Mouse (Mus musculus): ENCODE data around the gene Hbs1l. TPM values are rescaled to one million over a fixed set of nuclear protein-coding genes. Genes with fewer than 3 reads are reported as not detected.
"Not testable (repeated sequence)": the region's sequence is repeated elsewhere in the genome, so short reads cannot be mapped to it uniquely, and the experiment has no call there.

The Hbs1l gene
- polyA plus RNA-seq, 1 experiment from 2014 or later: 111 TPM

DNA sequence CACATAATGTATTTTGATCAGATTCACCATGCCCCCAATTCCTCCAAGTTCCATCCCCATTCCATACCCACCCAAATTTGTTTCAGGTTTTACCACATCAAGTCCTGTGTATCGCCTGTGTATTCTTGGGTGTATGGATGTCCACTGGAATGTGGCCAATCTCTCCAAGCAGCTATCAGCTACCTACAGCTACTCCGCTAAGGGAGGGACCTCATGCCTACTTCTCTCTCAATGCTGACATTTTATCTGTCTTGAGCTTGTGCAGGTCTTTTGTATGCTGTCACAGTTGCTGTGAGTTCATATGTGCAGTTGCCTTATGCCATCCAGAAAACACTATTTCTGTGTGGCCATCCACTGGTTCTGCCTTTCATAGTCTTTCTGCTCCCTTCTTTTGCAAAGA lies 97.6 kb downstream of the Hbs1l start:
- no peaks in the 10 kb centered on the region for H3K27me3 ChIP-seq
- H3K27ac ChIP-seq: no peak overlapping the region
- H3K9me3 ChIP-seq: no peaks in the 10 kb centered on the region
- no peak for ATAC-seq (ENCODE audit: insufficient number of reproducible peaks, insufficient read depth, low FRiP score, low TSS enrichment)
- H3K4me2 ChIP-seq (replicated peaks): no peak overlapping the region
- H3K4me3 ChIP-seq: no peak overlapping the region
- no peaks in the 10 kb centered on the region for H3K4me1 ChIP-seq
- H3K36me3 ChIP-seq: no peaks in the 10 kb centered on the region
- 93% methylated on average over 2 of the region's 2 CpGs for WGBS
- H3K9ac ChIP-seq: no peak overlapping the region

DNA sequence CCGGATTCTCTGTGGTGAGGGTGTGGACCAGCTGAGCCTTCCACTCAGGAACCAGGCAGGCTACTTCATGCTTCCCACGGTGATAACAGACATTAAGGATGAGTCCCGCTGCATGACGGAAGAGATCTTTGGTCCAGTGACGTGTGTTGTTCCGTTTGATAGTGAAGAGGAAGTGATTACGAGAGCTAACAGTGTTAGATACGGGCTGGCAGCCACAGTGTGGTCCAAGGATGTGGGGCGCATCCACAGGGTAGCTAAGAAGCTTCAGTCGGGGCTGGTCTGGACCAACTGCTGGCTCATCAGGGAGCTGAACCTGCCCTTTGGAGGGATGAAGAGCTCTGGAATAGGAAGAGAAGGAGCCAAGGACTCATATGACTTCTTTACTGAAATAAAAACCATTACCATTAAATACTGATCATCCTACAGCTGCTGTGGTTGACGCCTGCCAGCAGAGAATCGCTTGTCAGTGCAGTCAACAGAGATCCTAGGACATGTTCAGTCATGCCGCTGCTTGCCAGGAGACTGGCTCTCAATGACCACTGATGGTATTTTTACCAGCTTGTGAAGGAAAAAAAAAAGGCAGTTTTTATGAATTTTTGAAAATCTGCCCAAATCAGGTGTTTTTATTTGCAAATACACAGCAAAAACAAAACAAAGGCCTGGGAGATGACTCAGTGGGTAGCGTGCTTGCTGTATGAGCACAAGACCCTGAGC lies 99.8 kb downstream of the Hbs1l start:
- Histone ChIP-seq H3K27ac (no peak overlapping the region), H3K9ac (no peak overlapping the region), H3K4me2 (replicated peaks) (no peak overlapping the region), H3K4me1 (no peaks in the 10 kb centered on the region), H3K4me3 (no peak overlapping the region), H3K9me3 (no peaks in the 10 kb centered on the region), H3K36me3 (no peaks in the 10 kb centered on the region), H3K27me3 (no peaks in the 10 kb centered on the region)
- WGBS: 88% methylated on average over 14 of the region's 14 CpGs
- no peak for ATAC-seq (ENCODE audit: insufficient number of reproducible peaks, insufficient read depth, low FRiP score, low TSS enrichment)

DNA sequence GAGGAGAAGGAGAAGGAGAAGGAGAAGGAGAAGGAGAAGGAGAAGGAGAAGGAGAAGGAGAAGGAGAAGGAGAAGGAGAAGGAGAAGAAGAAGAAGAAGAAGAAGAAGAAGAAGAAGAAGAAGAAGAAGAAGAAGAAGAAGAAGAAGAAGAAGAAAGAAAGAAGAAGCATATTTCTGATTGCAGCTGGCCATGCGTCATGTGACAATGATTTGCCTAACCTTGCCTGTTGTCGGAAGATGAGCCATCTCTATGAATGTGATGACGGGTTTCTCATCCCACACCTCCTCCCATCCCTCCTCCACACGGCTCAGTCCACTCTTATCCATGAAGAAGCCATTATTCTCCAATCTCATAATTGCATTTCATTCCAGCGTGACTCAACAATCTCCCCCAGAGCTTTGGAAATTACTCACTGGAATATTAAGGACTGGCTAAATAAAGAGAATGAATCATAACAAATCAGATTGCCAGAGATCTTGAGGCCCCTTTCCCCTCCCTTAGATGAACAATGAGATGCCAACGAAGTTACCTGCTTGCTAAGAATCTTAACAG lies 103.2 kb downstream of the Hbs1l start:
- H3K4me2 ChIP-seq (replicated peaks); H3K9me3 ChIP-seq; H3K4me1 ChIP-seq; ATAC-seq (ENCODE audit: insufficient number of reproducible peaks, insufficient read depth, low FRiP score, low TSS enrichment); H3K9ac ChIP-seq; H3K27me3 ChIP-seq; H3K27ac ChIP-seq; H3K36me3 ChIP-seq; H3K4me3 ChIP-seq: not testable (repeated sequence)
- WGBS: 78% methylated on average over 6 of the region's 6 CpGs

DNA sequence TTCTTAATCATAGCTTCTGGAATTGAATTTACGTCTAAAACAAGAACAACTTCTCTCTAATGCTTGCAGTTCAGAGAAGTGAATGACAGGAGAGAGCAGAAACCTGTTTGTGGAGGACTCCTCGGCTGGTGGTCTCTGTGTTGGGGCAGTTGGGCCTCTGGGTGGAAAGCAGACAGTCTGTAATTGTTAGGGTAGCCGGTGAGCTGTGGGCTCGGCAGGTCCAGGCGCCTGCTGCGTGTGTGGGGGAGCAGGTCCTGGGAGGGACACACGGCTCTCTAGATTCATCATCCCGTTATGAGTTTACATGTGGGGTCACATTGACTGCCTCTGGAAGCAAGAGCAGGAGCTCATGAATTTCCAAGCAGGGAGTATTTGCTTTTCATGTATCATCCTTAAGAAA lies 103.8 kb downstream of the Hbs1l start:
- H3K4me3 ChIP-seq: no peak overlapping the region
- no peaks in the 10 kb centered on the region for H3K36me3 ChIP-seq
- ATAC-seq (ENCODE audit: insufficient number of reproducible peaks, insufficient read depth, low FRiP score, low TSS enrichment): no peak
- H3K4me2 ChIP-seq (replicated peaks): no peak overlapping the region
- H3K4me1 ChIP-seq: peaks cover 5% of the 10 kb centered on the region; the same call in 1 of the 2 replicates
- H3K9ac ChIP-seq: no peak overlapping the region
- H3K9me3 ChIP-seq: no peaks in the 10 kb centered on the region
- H3K27me3 ChIP-seq: no peaks in the 10 kb centered on the region
- no peak overlapping the region for H3K27ac ChIP-seq
- 56% methylated on average over 8 of the region's 8 CpGs for WGBS

DNA sequence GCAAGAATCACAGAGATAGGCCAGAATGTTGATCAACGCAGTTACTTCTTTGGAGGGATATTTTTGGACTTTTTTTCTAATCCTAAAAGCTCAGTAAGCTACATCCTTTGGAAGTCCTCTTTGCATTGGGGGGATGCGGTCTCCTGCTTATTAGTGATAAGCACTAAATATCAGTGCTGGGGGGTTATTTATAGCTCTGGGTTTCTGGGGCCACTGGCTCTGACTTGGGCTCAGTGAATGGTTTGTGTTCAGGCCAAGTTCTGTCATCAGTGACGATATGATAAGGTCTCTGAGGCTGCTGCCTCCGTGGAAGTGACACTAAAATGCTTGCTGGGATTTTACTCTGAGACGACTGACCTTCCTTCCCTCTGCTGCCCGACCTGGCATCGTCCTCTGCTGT lies 104.3 kb downstream of the Hbs1l start:
- Histone ChIP-seq H3K27me3 (no peaks in the 10 kb centered on the region), H3K36me3 (no peaks in the 10 kb centered on the region), H3K4me3 (no peak overlapping the region), H3K4me1 (peaks cover 5% of the 10 kb centered on the region; the same call in 1 of the 2 replicates), H3K9ac (no peak overlapping the region), H3K9me3 (no peaks in the 10 kb centered on the region), H3K4me2 (replicated peaks) (no peak overlapping the region), H3K27ac (no peak overlapping the region)
- no peak for ATAC-seq (ENCODE audit: insufficient number of reproducible peaks, insufficient read depth, low FRiP score, low TSS enrichment)
- 68% methylated on average over 7 of the region's 7 CpGs for WGBS

DNA sequence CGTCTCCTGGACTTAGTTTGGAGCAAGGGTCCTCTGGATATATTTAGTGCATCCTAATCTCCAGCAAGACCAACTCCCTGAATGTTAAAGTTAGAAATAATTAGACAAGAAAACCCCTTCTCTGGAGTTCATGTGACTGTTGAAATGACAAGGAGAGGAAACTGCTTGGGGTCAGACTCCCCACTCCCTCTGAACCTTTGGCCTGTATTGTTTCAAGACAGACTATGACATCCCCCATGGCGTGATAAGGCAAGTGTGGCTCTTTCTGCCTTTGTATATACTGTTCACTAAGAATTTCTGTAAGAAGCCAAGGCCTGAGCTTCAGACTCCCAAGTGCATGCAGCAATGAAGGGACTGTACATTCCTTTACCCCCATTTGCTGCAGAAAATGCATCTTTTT lies 104.7 kb downstream of the Hbs1l start:
- peaks cover 5% of the 10 kb centered on the region; the same call in 1 of the 2 replicates for H3K4me1 ChIP-seq
- H3K27ac ChIP-seq: no peak overlapping the region
- WGBS: 61% methylated on average over 2 of the region's 2 CpGs
- H3K36me3 ChIP-seq: no peaks in the 10 kb centered on the region
- no peak overlapping the region for H3K4me2 ChIP-seq (replicated peaks)
- H3K9ac ChIP-seq: no peak overlapping the region
- H3K27me3 ChIP-seq: no peaks in the 10 kb centered on the region
- no peak for ATAC-seq (ENCODE audit: insufficient number of reproducible peaks, insufficient read depth, low FRiP score, low TSS enrichment)
- no peak overlapping the region for H3K4me3 ChIP-seq
- H3K9me3 ChIP-seq: no peaks in the 10 kb centered on the region

DNA sequence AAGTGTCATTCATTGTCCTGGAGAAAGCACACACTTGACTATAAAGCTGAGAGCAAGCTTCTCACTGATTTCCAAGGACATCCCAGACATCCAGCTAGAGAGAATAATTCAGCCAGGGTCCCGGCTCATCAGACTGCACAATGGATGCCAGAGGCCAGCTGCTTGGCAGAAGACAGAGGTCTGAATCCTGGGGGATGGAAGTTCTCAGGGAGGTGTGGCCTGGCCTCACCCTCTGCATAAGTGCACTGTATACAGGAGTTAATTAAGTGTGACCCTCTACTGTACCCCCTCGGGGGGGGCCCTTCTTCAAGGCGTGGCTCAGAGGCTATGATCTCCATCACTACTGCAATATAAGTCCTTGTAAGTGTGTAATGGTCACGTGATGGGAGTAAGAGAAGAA lies 105.5 kb downstream of the Hbs1l start:
- no peak for ATAC-seq (ENCODE audit: insufficient number of reproducible peaks, insufficient read depth, low FRiP score, low TSS enrichment)
- no peak overlapping the region for H3K4me2 ChIP-seq (replicated peaks)
- WGBS: 61% methylated on average over 4 of the region's 4 CpGs
- no peaks in the 10 kb centered on the region for H3K9me3 ChIP-seq
- H3K9ac ChIP-seq: no peak overlapping the region
- H3K27me3 ChIP-seq: no peaks in the 10 kb centered on the region
- H3K27ac ChIP-seq: no peak overlapping the region
- no peak overlapping the region for H3K4me3 ChIP-seq
- H3K36me3 ChIP-seq: no peaks in the 10 kb centered on the region
- peaks cover 5% of the 10 kb centered on the region; the same call in 1 of the 2 replicates for H3K4me1 ChIP-seq

DNA sequence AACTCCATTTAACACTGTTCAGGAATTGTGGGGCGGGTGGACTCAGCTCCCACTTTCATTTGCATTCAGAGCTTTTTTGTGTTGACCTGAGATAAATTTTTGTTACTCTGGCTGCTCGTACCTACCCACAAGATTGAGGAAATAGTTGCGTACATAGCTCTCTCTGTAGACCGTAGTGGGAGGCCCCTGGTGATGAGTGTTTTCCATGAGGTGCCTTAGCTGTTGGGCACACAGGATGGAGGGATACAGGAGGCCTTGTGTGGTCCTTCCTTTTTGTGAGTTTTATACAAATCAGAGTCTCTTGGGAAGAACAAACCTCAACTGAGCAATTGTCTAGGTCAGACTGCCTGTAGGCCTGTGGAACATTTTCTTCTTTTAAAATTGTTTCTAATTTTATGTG lies 109.0 kb downstream of the Hbs1l start:
- Histone ChIP-seq H3K4me1 (peaks cover 5% of the 10 kb centered on the region; the same call in 1 of the 2 replicates), H3K9ac (no peak overlapping the region), H3K27me3 (no peaks in the 10 kb centered on the region), H3K4me3 (no peak overlapping the region), H3K9me3 (no peaks in the 10 kb centered on the region), H3K27ac (no peak overlapping the region), H3K4me2 (replicated peaks) (no peak overlapping the region), H3K36me3 (no peaks in the 10 kb centered on the region)
- 87% methylated on average over 4 of the region's 4 CpGs for WGBS
- ATAC-seq (ENCODE audit: insufficient number of reproducible peaks, insufficient read depth, low FRiP score, low TSS enrichment): no peak

DNA sequence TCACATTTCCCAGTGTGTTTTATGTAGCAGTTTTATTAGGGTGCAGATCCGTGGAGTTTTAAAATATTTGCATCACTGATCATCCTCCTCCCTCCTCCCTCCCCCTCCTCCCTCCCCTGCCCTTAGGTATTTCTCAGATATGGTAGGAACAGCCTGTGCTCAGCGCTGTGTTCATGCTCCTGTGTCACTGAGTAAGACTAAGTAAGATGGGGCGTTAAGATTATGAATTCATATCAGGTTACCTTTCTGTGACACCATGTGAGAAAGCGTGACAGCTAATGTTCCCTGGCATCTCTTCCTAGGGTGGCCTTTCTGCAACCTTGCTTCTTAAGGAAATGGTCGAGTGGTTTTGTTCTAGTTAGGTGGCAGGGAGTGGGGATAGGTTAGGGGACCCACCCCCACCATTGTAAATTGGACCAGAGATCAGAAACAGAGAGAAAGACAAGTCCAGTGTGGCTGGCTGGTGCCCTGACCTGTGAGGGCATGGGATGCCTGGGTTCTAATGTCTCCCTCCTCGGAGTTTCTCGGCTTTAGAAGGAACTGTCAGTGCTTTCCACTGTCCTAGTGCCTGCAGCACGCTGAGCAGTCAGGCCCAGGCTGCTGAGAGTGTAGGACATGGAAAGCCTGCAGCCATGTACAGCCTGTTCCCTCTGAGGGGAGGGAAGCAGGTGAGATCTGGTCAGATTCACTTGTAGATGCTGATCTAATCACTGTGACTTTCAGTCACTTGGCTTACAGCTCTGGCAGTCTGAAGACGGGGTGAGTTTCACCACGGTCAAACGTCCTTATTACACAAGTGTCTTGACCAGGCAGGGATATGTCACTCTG lies 110.1 kb downstream of the Hbs1l start:
- Histone ChIP-seq H3K4me3 (no peak overlapping the region), H3K9ac (no peak overlapping the region), H3K4me2 (replicated peaks) (no peak overlapping the region), H3K27me3 (no peaks in the 10 kb centered on the region), H3K4me1 (peaks cover 5% of the 10 kb centered on the region; the same call in 1 of the 2 replicates), H3K27ac (no peak overlapping the region), H3K9me3 (no peaks in the 10 kb centered on the region), H3K36me3 (no peaks in the 10 kb centered on the region)
- ATAC-seq (ENCODE audit: insufficient number of reproducible peaks, insufficient read depth, low FRiP score, low TSS enrichment): no peak
- 78% methylated on average over 11 of the region's 11 CpGs for WGBS

- H3K27me3 ChIP-seq: no peaks in the 10 kb centered on the region
- no peaks in the 10 kb centered on the region for H3K9me3 ChIP-seq
- H3K36me3 ChIP-seq: no peaks in the 10 kb centered on the region
- no peaks in the 10 kb centered on the region for H3K4me1 ChIP-seq
- no peak overlapping the region for H3K4me2 ChIP-seq (replicated peaks)
- no peak for ATAC-seq (ENCODE audit: insufficient number of reproducible peaks, insufficient read depth, low FRiP score, low TSS enrichment)
- no peak overlapping the region for H3K27ac ChIP-seq
- H3K9ac ChIP-seq: no peak overlapping the region
- WGBS: 82% methylated on average over 5 of the region's 5 CpGs
- no peak overlapping the region for H3K4me3 ChIP-seq
Observed at GRCm38 (mm10) chr10:21410711-21411110, 114.9 kb downstream of the Hbs1l start.

GRCm38 (mm10) chr10:21411621-21412205 lies 115.9 kb downstream of the Hbs1l start:
- no peaks in the 10 kb centered on the region for H3K36me3 ChIP-seq
- ATAC-seq (ENCODE audit: insufficient number of reproducible peaks, insufficient read depth, low FRiP score, low TSS enrichment): no peak
- WGBS: 73% methylated on average over 6 of the region's 6 CpGs
- no peak overlapping the region for H3K27ac ChIP-seq
- H3K4me1 ChIP-seq: no peaks in the 10 kb centered on the region
- H3K9me3 ChIP-seq: no peaks in the 10 kb centered on the region
- H3K4me3 ChIP-seq: no peak overlapping the region
- H3K4me2 ChIP-seq (replicated peaks): no peak overlapping the region
- no peak overlapping the region for H3K9ac ChIP-seq
- H3K27me3 ChIP-seq: no peaks in the 10 kb centered on the region

All from embryonic facial prominence, embryonic 12.5 days (tissue).